Mouse (Mus musculus) myocyte (in vitro differentiated cells): ENCODE results near the gene Camk2b. TPM values are rescaled to one million over a fixed set of nuclear protein-coding genes. Genes with fewer than 3 reads are reported as not detected.
"Not testable (repeated sequence)": the region's sequence is repeated elsewhere in the genome, so short reads cannot be mapped to it uniquely, and the experiment has no call there.

ENCODE experiments used
- H3K27me3 ChIP-seq: one replicate; pipeline ENCODE4 v1.6.1; 2011; ENCODE audit not compliant: control insufficient read depth, insufficient read depth, insufficient read length
- H3K36me3 ChIP-seq: one replicate; pipeline ENCODE4 v1.6.1; 2011; ENCODE audit not compliant: control insufficient read depth, insufficient read depth
- H3K4me2 ChIP-seq: one replicate; pipeline ENCODE4 v1.6.1; 2011; ENCODE audit warnings: low read depth, control low read depth
- H3K4me3 ChIP-seq: one replicate; pipeline ENCODE4 v1.5.1; 2011; ENCODE audit warnings: mild to moderate bottlenecking, control low read depth, moderate library complexity
- H3K79me2 ChIP-seq: one replicate; pipeline ENCODE4 v1.6.1; 2011; ENCODE audit not compliant: control insufficient read depth, insufficient read depth
- H3ac ChIP-seq: one replicate; pipeline ENCODE4 v1.6.1; 2011; ENCODE audit not compliant: control insufficient read depth, insufficient read length
- CEBPB ChIP-seq: IDR thresholded peaks from 2 replicates; pipeline ENCODE4 v1.6.1; 2011; ENCODE audit warnings: mild to moderate bottlenecking, moderate library complexity; ENCODE audit not compliant: poor library complexity, insufficient read depth, severe bottlenecking
- E2F4 ChIP-seq: IDR thresholded peaks from one replicate; pipeline ENCODE4 v1.6.1; 2011; ENCODE audit warnings: mild to moderate bottlenecking, control low read depth, moderate library complexity; ENCODE audit not compliant: insufficient read depth
- MAX ChIP-seq: IDR thresholded peaks from one replicate; pipeline ENCODE4 v1.6.1; 2011; ENCODE audit warnings: low read depth, mild to moderate bottlenecking, control low read depth
- MYOD1 ChIP-seq, 3 experiments: IDR thresholded peaks; one replicate each; pipeline ENCODE4 v1.6.1; 2011; ENCODE audit warnings: control low read depth in 2 of 3, low read depth in 2 of 3, mild to moderate bottlenecking in 2 of 3, moderate library complexity in 1 of 3; ENCODE audit not compliant: insufficient read length in 2 of 3, control insufficient read depth in 1 of 3
- MYOG ChIP-seq, 3 experiments: IDR thresholded peaks; one replicate each; pipeline ENCODE4 v1.6.1; 2011; ENCODE audit warnings: control low read depth in 2 of 3, low read depth in 2 of 3, mild to moderate bottlenecking in 2 of 3; ENCODE audit not compliant: insufficient read length in 2 of 3, control insufficient read depth in 1 of 3, insufficient read depth in 1 of 3
- POLR2A ChIP-seq: IDR thresholded peaks from one replicate; pipeline ENCODE4 v1.6.1; 2011; ENCODE audit warnings: low read depth, mild to moderate bottlenecking, control low read depth, moderate library complexity; ENCODE audit not compliant: insufficient read length
- POLR2AphosphoS2 ChIP-seq: IDR thresholded peaks from one replicate; pipeline ENCODE4 v1.6.1; 2011; ENCODE audit warnings: low read depth, control low read depth; ENCODE audit not compliant: insufficient read length
- REST ChIP-seq: IDR thresholded peaks from one replicate; pipeline ENCODE4 v1.6.1; 2011; ENCODE audit warnings: mild to moderate bottlenecking, control low read depth, moderate library complexity; ENCODE audit not compliant: insufficient read depth, insufficient read length
- SRF ChIP-seq: IDR thresholded peaks from one replicate; pipeline ENCODE4 v1.6.1; 2011; ENCODE audit warnings: low read depth; ENCODE audit not compliant: control insufficient read depth, insufficient read length
- TCF12 ChIP-seq: IDR thresholded peaks from one replicate; pipeline ENCODE4 v1.6.1; 2011; ENCODE audit warnings: mild to moderate bottlenecking, control low read depth; ENCODE audit not compliant: poor library complexity, insufficient read depth, severe bottlenecking
- TCF3 ChIP-seq: IDR thresholded peaks from one replicate; pipeline ENCODE4 v1.6.1; 2011; ENCODE audit warnings: low read depth, control low read depth; ENCODE audit not compliant: insufficient read length
- USF1 ChIP-seq: IDR thresholded peaks from one replicate; pipeline ENCODE4 v1.6.1; 2011; ENCODE audit warnings: low read depth, mild to moderate bottlenecking, control low read depth, moderate library complexity
- polyA plus RNA-seq: library from polyadenylated mRNA; unstranded; fragments of >200 nt; fragmentation: generic; extraction: Trizol; gene quantifications from one replicate; pipeline ENCODE4 v1.2.1, GENCODE M21; 2012; ENCODE audit warnings: missing spikeins

Camk2b gene
- polyA plus RNA-seq, 1 experiment = 1.5 TPM

DNA sequence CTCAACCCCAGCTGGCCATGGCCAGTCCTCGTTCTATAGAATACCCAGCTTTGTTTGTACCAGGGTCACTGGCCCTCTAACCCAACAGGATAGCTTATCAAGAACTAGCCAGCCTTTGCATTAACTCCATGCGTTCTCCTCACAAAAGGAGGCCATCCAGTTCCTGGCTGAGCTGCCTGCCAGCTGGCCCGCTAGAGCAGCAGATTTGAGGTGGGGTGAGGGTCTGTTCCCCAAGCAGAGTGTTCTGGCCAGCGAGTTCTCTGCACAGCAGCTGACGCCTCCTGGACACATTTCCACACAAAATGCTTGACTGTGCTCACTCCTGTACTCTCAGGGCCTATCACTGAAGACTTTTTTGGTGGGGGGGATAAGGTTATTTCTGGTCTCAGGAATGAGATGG lies 38.6 kb upstream of the Camk2b start:
- no peak overlapping the region for H3K4me2 ChIP-seq
- H3K4me3 ChIP-seq = no peak overlapping the region
- H3ac ChIP-seq = no peak overlapping the region
- no peaks in the 10 kb centered on the region for H3K27me3 ChIP-seq
- H3K79me2 ChIP-seq = no peaks in the 10 kb centered on the region
- TF ChIP-seq POLR2AphosphoS2 (no peak), MYOG (IDR thresholded peaks at IDR 0.05; ENCODE audit: control insufficient read depth in 1 of 3, insufficient read depth in 1 of 3, insufficient read length in 2 of 3, low read depth in 2 of 3) (no peak), REST (no peak), TCF3 (no peak), MAX (no peak), TCF12 (no peak)
- H3K36me3 ChIP-seq = peaks cover 17% of the 10 kb centered on the region

DNA sequence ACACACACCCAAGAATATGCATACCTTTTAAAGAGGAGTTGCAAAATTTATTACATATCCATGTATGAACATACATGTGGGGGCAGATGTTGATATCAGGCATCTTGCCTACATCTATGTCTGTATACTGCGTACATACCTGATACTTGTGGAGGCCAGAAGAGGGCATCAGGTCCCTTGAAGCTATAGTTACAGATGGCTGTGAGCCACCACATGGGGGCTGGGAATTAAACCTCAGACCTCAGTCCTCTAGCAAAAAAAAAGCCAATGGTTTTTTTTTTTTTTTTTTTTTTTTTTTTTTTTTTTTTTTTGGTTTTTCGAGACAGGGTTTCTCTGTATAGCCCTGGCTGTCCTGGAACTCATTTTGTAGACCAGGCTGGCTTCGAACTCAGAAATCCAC lies 30.5 kb upstream of the Camk2b start:
- H3K79me2 ChIP-seq, H3K4me3 ChIP-seq, H3K27me3 ChIP-seq, H3K4me2 ChIP-seq, H3K36me3 ChIP-seq, H3ac ChIP-seq: not testable (repeated sequence)

DNA sequence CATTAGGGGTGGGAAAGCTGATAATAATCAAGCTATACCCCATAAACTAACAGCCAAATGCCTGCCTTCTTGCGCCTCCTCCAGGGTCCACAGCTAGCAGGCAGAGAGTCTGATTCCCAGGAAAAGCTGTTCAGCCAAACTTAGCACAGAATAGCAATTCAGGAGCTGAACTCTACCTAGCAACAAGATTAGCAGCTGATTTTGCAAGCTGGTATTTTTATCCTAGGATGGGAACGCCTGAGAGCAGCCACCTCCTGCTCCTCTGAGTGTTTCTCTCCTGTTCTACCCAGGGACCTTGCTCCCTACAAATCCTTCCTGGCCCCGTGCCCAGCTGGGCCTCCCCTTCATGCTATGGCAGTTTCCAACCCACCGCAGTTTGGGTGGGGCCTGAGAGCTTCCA lies 20.8 kb upstream of the Camk2b start:
- H3K27me3 ChIP-seq = peaks cover 55% of the 10 kb centered on the region
- TF ChIP-seq E2F4 (no peak), MYOG (IDR thresholded peaks at IDR 0.05; ENCODE audit: control insufficient read depth in 1 of 3, insufficient read depth in 1 of 3, insufficient read length in 2 of 3, low read depth in 2 of 3) (no peak), USF1 (no peak), POLR2A (no peak)
- no peak overlapping the region for H3K4me3 ChIP-seq
- H3K79me2 ChIP-seq = no peaks in the 10 kb centered on the region
- H3ac ChIP-seq = no peak overlapping the region
- H3K4me2 ChIP-seq = no peak overlapping the region
- H3K36me3 ChIP-seq = no peaks in the 10 kb centered on the region

DNA sequence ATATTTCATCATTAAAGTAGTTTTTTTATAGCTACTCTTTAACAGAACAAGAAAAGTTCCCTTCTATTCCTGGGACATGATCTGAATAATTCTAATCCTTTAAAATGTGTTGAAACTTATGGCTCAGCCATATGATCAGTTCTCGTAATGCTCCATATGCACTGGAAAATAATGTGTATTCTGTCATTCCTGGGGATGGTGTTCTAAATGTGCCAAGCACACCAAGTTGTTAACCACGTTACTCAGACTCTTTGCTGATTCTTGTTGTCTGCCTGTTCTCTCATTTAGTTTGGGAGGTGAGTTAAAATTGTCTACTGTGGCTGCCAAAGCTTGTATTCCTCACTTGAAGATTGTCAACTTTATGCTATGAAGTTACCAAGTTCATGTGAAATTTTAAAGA lies 12.6 kb upstream of the Camk2b start:
- no peak overlapping the region for H3ac ChIP-seq
- peaks cover 44% of the 10 kb centered on the region for H3K27me3 ChIP-seq
- no peaks in the 10 kb centered on the region for H3K36me3 ChIP-seq
- no peak overlapping the region for H3K4me2 ChIP-seq
- H3K4me3 ChIP-seq = no peak overlapping the region
- no peak for TF ChIP-seq MAX
- no peak for TF ChIP-seq CEBPB
- no peak for TF ChIP-seq TCF12
- TF ChIP-seq MYOD1 (IDR thresholded peaks at IDR 0.05; ENCODE audit: control insufficient read depth in 1 of 3, insufficient read length in 2 of 3, low read depth in 2 of 3) = no peak
- TF ChIP-seq SRF = no peak
- TF ChIP-seq E2F4 = no peak
- no peak for TF ChIP-seq MYOG (IDR thresholded peaks at IDR 0.05; ENCODE audit: control insufficient read depth in 1 of 3, insufficient read depth in 1 of 3, insufficient read length in 2 of 3, low read depth in 2 of 3)
- H3K79me2 ChIP-seq = no peaks in the 10 kb centered on the region

DNA sequence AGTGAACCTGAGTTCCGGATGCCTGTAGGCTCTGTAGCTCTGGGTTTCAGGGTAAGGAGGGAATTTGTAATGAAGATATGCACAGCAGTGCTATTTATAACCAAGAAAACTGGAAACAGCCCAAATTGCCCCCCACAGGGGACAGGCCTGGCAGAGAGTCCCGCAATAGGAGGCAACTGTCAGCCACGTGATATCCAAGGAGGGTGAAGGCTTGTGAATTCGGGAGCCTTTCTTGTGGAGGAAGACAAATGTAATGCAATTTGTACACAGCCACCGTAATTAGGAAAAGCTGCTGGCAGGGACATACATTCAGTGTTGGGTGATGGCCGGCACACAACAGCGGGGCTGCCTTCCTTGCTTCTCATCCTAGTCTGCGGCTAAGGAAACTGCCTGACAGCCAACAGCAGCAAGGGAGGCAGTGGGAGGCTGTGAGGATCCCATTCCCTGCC lies 9.5 kb upstream of the Camk2b start:
- Histone ChIP-seq H3K27me3 (peaks cover 42% of the 10 kb centered on the region), H3ac (no peak overlapping the region), H3K4me2 (peak overlapping the region; percentile 9), H3K36me3 (no peaks in the 10 kb centered on the region), H3K79me2 (no peaks in the 10 kb centered on the region), H3K4me3 (no peak overlapping the region)
- TF ChIP-seq MAX (no peak), USF1 (peak; percentile 51)

DNA sequence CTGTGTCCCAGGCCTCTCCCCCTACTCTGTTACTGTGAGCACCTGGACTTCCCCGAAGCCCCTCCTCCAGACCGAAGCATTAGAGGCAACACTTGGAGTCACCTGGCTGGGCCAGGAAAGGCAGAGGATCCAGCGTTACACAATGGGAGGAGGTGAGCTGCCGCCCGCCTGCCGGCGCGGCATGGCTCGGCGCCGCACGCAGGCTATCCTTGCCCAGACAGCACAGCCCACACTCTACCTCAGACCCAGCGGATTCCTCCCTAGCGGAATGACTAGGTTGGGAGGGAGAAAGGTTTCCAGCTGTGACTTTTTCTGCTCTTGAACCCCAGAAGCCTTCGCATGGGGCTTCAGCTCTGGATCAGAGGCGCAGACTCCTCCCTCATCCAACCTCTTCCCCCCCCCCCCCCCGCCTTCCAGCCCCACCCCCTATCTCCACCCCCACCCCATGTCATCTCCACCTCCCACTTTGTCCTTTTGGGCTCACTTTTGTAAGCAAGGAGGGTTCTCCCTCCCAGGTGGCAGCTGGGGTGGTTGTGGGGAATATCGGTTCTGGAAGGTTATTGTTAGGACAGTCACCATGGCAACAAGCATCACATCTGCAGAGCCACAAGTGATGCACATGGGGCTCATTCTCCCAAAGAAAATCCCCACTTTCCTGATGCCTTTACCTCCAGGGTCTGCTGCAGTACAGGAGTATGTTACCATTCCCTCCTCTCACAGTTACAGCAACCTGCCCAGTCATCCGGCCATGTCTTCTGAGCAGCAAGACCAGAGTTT lies 2.2 kb upstream of the Camk2b start:
- H3K4me3 ChIP-seq = no peak overlapping the region
- peaks cover 83% of the 10 kb centered on the region for H3K27me3 ChIP-seq
- H3K36me3 ChIP-seq = no peaks in the 10 kb centered on the region
- TF ChIP-seq SRF (no peak), CEBPB (no peak), MYOD1 (IDR thresholded peaks at IDR 0.05; ENCODE audit: control insufficient read depth in 1 of 3, insufficient read length in 2 of 3, low read depth in 2 of 3) (no peak)
- no peak overlapping the region for H3ac ChIP-seq
- H3K79me2 ChIP-seq = no peaks in the 10 kb centered on the region
- no peak overlapping the region for H3K4me2 ChIP-seq
